Mouse (Mus musculus): ENCODE results near the gene Artn. TPM values are rescaled to one million over a fixed set of nuclear protein-coding genes. Genes with fewer than 3 reads are reported as not detected.

Gene Artn
- polyA plus RNA-seq (2016; fragmentation: Nextera tagmentation; extraction: Ambion mirVana) = 1.7 and 2.3 TPM in 2 replicates

DNA sequence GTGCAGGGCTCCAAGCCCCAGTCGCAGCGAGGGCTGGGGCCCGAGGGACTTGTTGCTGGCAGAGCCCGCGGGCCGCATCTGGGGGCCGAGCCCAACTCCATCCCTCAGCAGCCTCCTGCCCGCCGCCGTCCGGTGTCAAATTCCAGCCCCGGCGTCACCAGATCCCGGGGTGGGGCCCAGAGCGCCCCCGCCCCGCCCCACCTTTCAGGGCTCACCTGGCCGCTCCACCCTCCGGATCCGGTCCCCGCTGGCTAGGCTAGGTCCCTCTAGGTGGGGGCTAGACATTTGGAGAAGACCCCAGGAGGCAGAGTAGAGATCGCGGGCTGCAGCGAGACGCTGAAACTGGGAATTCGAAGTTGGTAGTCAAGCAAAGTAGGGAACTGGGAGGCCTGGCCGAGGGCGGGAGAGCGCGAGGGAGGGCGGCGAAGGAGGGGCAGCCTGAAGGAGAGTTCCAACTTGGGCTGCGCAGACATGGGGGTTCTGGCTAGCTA is at the start of gene Artn:
Gene Artn, minus strand, starts transcription at position 373 of the 491 bp plus-strand sequence.
- H3K9me3 ChIP-seq (replicated peaks) = 0 out of 2 replicates have a peak, but pooled peaks cover 3% of the 10 kb centered on the region
- H3K27ac ChIP-seq = no peak within 1 kb of the TSS
- peaks cover 27% of the 10 kb centered on the region for H3K4me1 ChIP-seq
- H3K9ac ChIP-seq = peak within 1 kb of the TSS; percentile 45; the same call in 1 of the 2 replicates
- peak within 1 kb of the TSS; percentile 54 for H3K4me2 ChIP-seq (replicated peaks)
- peaks cover 6% of the 10 kb centered on the region for H3K36me3 ChIP-seq
- under 1% methylated on average over 33 of the region's 33 CpGs for WGBS
- H3K27me3 ChIP-seq = peaks cover 63% of the 10 kb centered on the region
- ATAC-seq (ENCODE audit: low FRiP score) = no peak
- H3K4me3 ChIP-seq = peak within 1 kb of the TSS; percentile 29

DNA sequence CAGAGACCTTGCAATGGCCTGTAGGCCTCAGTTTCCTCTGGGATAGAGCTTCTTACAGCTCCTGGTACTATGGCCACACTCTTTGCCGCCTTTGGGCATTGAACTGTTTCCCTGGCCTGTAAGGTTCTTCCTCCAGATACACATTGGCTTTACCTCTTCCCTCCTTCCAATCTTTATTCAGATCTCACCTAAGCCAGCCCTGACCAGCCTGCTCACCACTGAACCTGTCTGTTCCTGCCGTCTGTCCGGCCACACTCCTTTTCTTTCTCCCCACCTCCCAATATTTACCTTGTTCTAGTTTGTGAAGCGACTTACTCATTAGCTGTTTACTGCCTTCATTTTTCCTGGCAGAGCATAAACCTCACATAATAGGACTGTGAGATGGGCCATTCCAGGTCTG is 49.6 kb upstream of the Artn start:
- Histone ChIP-seq H3K36me3 (no peaks in the 10 kb centered on the region), H3K27me3 (no peaks in the 10 kb centered on the region), H3K9ac (no peak overlapping the region), H3K27ac (no peak overlapping the region), H3K9me3 (replicated peaks) (no peaks in the 10 kb centered on the region), H3K4me3 (no peak overlapping the region), H3K4me1 (peaks cover 6% of the 10 kb centered on the region; the same call in 1 of the 2 replicates), H3K4me2 (replicated peaks) (no peak overlapping the region)
- 94% methylated on average over 4 of the region's 4 CpGs for whole genome bisulfite sequencing
- ATAC-seq (ENCODE audit: low FRiP score) = no peak

DNA sequence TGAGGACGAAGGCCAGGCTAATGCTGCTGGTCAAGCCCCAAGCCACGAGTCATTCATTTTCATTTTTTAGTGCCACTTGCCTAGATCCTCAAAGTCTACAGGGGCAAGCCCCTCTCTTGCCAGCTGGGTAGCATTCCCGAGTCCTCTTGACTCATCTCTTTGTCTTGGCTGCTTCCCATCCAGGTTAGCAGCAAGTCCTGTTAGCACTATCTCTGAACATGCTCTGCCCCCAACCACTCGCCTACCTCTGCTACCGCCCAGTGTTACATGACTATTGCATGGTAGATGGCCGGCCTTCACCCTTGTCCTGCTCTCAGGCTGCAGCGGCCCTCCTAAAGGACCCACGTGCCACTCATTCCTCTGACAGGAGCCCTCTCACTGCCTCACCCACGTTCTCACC is 48.7 kb upstream of the Artn start:
- Histone ChIP-seq H3K27ac (no peak overlapping the region), H3K4me1 (peaks cover 6% of the 10 kb centered on the region; the same call in 1 of the 2 replicates), H3K9me3 (replicated peaks) (no peaks in the 10 kb centered on the region), H3K27me3 (no peaks in the 10 kb centered on the region), H3K4me2 (replicated peaks) (no peak overlapping the region), H3K36me3 (no peaks in the 10 kb centered on the region), H3K4me3 (no peak overlapping the region), H3K9ac (no peak overlapping the region)
- no peak for ATAC-seq (ENCODE audit: low FRiP score)
- WGBS = 93% methylated on average over 9 of the region's 9 CpGs

DNA sequence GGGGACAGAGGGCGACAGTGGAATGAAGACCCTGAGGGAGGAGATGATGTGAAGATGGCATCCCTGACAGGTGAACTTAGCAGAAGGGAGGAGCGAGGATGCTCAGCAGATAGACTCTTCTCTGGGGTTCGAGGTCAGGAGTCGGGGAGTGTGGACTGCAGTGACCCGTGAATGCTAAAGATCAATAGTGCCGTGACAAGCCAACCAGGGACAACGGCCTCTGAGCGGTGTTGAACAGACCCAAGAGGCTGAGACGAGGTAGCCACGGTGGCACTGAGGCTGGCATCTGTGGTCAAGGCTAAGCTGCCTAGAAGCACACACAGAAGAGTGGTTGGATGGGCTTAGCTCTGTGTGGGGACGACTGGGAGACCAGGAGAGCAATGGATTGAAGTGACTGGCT is 48.3 kb upstream of the Artn start:
- 80% methylated on average over 11 of the region's 11 CpGs for WGBS

DNA sequence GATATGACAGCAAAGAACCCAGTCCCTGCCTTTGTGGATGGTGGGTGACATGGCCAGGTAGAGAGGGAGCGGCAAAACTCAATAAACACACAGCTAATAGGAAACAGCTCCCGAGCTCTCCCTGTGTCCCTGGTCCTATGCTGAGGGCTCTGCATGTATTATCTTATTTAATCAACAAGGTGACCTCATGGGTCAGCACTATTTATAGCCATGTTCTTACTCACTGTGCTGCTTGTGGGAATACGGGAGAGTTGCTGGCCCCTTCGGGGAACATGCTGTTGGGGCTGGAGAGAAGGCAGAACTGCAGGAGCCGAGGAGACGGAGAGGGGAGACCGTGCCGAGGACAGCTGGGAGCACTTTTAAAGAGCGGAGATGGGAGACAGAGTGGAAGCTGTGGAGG is 47.8 kb upstream of the Artn start:
- H3K4me1 ChIP-seq = no peaks in the 10 kb centered on the region; the same call in 1 of the 2 replicates
- H3K27me3 ChIP-seq = no peaks in the 10 kb centered on the region
- WGBS = 76% methylated on average over 9 of the region's 9 CpGs
- no peaks in the 10 kb centered on the region for H3K36me3 ChIP-seq
- no peak overlapping the region for H3K9ac ChIP-seq
- no peaks in the 10 kb centered on the region for H3K9me3 ChIP-seq (replicated peaks)
- H3K4me2 ChIP-seq (replicated peaks) = no peak overlapping the region
- ATAC-seq (ENCODE audit: low FRiP score) = no peak
- no peak overlapping the region for H3K27ac ChIP-seq
- H3K4me3 ChIP-seq = no peak overlapping the region

More for the DNA sequence above, 48.3 kb upstream of the Artn start:
- no peak for ATAC-seq (ENCODE audit: low FRiP score)
- Histone ChIP-seq H3K4me3 (no peak overlapping the region), H3K9me3 (replicated peaks) (no peaks in the 10 kb centered on the region), H3K9ac (no peak overlapping the region), H3K4me1 (peaks cover 4% of the 10 kb centered on the region), H3K27ac (no peak overlapping the region), H3K27me3 (no peaks in the 10 kb centered on the region), H3K4me2 (replicated peaks) (no peak overlapping the region), H3K36me3 (no peaks in the 10 kb centered on the region)

DNA sequence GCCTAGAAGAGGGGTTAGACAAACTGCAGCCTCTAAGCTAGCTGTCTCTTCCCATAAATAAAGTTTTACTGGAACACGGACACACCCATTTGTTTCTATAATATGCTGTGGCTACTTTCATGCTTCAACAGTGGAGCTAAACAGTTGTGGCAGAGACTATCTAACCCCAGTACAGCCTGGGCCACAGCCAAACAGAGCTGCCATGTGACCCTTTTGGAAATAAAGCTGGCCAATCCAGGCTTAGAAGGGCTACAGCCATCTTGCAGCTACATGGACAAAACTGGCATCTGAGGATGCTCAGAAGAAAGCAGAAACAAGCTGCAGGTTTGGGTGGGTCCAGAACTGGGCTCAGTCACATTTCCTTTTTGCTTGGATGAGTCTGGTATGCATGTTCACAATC is 46.3 kb upstream of the Artn start:
- no peak overlapping the region for H3K27ac ChIP-seq
- WGBS = 88% methylated on average over 1 of the region's 1 CpGs
- ATAC-seq (ENCODE audit: low FRiP score) = no peak

DNA sequence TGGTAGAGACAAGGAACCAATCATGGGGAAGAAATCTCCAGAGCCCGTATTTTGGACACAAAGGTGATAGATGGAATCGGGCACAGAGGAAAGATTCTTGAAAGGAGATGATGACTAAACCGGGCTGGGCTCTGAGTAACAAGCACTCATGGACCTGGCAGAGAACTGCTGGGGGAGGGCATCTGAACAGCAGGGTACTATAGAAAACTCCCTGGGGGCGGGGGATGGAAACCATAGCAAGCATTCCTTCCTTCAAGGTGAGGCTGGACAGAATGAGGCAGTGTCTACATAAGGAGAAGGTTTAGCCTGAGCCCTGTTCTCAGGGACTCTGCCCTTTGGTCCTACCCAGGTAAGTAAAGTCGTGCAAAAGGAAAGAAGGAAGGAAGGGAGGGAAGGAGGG is 45.2 kb upstream of the Artn start:
- WGBS = 74% methylated on average over 5 of the region's 5 CpGs
- H3K9ac ChIP-seq = no peak overlapping the region
- ATAC-seq (ENCODE audit: low FRiP score) = no peak

More for the DNA sequence above, 46.3 kb upstream of the Artn start:
- Histone ChIP-seq H3K4me1 (no peaks in the 10 kb centered on the region; the same call in 1 of the 2 replicates), H3K27me3 (no peaks in the 10 kb centered on the region), H3K9ac (no peak overlapping the region), H3K4me2 (replicated peaks) (no peak overlapping the region), H3K9me3 (replicated peaks) (no peaks in the 10 kb centered on the region), H3K4me3 (no peak overlapping the region), H3K36me3 (no peaks in the 10 kb centered on the region)

DNA sequence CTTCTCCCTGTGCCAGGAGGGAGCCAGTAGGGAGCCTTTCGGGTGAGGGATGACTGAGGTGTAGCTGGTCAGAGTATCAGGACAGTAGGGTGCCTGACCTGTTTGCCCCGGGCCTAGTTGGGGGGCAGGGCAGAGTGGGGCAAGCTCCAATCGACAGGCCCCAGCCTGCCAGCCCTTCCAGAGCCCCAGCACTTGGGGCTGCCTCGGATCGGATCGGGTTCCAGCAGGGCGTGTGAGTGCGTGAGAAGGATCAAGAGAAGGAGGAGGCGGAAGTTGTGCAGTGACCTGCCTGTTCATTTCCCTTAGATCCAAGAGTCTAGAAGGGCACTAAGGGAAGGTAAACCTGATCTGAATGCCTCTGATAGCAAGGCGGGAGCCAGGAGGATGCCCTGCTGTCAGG is 43.4 kb upstream of the Artn start:
- WGBS = 57% methylated on average over 10 of the region's 10 CpGs
- no peaks in the 10 kb centered on the region; the same call in 1 of the 2 replicates for H3K4me1 ChIP-seq
- no peak for ATAC-seq (ENCODE audit: low FRiP score)

More for the DNA sequence above, 45.2 kb upstream of the Artn start:
- no peaks in the 10 kb centered on the region for H3K36me3 ChIP-seq
- no peak overlapping the region for H3K4me2 ChIP-seq (replicated peaks)
- no peak overlapping the region for H3K27ac ChIP-seq
- no peaks in the 10 kb centered on the region for H3K27me3 ChIP-seq
- H3K4me3 ChIP-seq = no peak overlapping the region
- no peaks in the 10 kb centered on the region; the same call in 1 of the 2 replicates for H3K4me1 ChIP-seq
- H3K9me3 ChIP-seq (replicated peaks) = no peaks in the 10 kb centered on the region

DNA sequence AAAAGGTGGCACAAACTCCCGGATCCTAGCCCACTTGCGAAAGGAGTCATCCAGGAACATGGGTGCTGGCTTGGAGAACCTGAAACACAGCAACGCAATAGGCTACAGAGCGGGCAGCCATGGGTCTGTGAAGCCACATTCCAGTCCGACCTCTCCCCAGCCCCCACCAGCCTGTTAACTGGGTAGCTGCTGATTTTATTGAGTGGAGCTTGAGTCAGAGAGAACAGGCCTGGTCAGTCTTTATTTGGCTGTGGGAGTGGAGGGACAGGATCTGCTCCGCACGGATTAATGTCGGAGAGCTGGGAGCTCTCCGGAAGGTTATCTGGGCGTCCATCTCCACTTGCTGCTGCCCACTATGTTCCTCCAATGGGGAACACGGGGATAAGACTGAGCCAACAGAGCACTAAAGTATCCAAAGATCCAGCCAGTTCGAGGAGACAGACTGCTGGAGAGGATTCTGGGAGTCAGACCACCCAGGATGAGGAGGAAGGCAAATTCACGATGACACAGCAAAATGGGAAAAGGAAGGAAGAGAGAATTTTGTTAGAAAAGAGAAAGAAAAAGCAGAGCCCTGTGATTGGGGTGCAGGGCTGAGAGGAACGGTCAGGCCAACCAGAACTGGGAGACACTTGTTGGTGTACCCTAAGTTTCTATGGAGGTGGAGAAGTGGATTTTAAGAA is 34.9 kb upstream of the Artn start:
- Histone ChIP-seq H3K4me1 (no peaks in the 10 kb centered on the region), H3K27me3 (no peaks in the 10 kb centered on the region), H3K27ac (no peak overlapping the region), H3K4me2 (replicated peaks) (no peak overlapping the region), H3K36me3 (0 out of 2 replicates have a peak, but pooled peaks cover 2% of the 10 kb centered on the region), H3K4me3 (no peak overlapping the region), H3K9me3 (replicated peaks) (no peaks in the 10 kb centered on the region), H3K9ac (no peak overlapping the region)
- WGBS = 87% methylated on average over 14 of the region's 14 CpGs
- no peak for ATAC-seq (ENCODE audit: low FRiP score)

More for the DNA sequence above, 43.4 kb upstream of the Artn start:
- no peak overlapping the region for H3K27ac ChIP-seq
- no peaks in the 10 kb centered on the region for H3K36me3 ChIP-seq
- no peaks in the 10 kb centered on the region for H3K9me3 ChIP-seq (replicated peaks)
- H3K9ac ChIP-seq = no peak overlapping the region
- no peaks in the 10 kb centered on the region for H3K27me3 ChIP-seq
- no peak overlapping the region for H3K4me2 ChIP-seq (replicated peaks)
- no peak overlapping the region for H3K4me3 ChIP-seq

DNA sequence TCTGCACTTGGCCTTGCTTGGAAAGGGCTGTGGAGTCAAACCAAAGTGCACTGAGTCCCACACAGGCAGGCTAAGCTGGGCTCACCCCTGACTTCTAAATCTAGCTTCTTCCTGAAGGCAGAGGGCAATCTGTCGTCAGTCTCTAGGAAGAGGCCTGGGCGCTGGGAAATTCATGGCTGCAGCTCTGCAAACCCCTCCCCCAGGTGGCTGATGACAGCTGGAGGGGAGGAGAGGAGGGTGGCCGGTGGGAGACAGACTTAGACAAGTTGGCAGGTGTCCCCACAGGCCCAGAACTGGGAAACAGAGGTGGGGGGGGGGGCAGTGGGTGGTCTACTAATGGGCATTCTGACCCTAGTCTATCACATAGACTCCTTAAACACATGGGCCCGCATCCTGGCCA is 27.9 kb upstream of the Artn start:
- H3K36me3 ChIP-seq = peaks cover 15% of the 10 kb centered on the region
- H3K4me3 ChIP-seq = no peak overlapping the region
- no peak for ATAC-seq (ENCODE audit: low FRiP score)
- H3K27me3 ChIP-seq = no peaks in the 10 kb centered on the region
- no peak overlapping the region for H3K4me2 ChIP-seq (replicated peaks)
- H3K9me3 ChIP-seq (replicated peaks) = no peaks in the 10 kb centered on the region
- peaks cover 9% of the 10 kb centered on the region; the same call in 1 of the 2 replicates for H3K4me1 ChIP-seq
- no peak overlapping the region for H3K27ac ChIP-seq
- H3K9ac ChIP-seq = no peak overlapping the region
- WGBS = 54% methylated on average over 4 of the region's 4 CpGs

DNA sequence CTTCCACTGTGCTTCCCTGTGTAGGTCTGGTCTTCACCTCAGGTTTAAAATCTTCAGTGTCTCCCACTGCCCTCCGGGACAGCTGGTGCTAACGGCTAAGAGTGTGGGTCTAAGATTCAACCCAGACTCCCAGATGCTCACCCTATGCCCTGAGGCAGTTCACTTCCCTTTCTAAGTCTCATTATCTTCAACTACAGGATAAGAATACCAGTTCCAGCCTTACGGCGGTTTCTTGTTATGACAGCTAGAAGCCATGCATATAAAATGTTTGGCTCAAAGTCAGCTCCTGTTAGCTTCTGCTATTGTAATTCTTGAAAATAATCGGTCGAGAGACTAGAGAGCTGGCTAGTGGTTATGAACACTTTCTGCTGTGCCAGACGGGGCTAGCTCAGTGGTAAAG is 17.9 kb upstream of the Artn start:
- 88% methylated on average over 7 of the region's 7 CpGs for WGBS
- peaks cover 9% of the 10 kb centered on the region for H3K4me1 ChIP-seq
- H3K27ac ChIP-seq = no peak overlapping the region
- no peak for ATAC-seq (ENCODE audit: low FRiP score)
- H3K9me3 ChIP-seq (replicated peaks) = peaks cover 3% of the 10 kb centered on the region; the same call in 1 of the 2 replicates
- H3K27me3 ChIP-seq = no peaks in the 10 kb centered on the region
- H3K9ac ChIP-seq = no peak overlapping the region
- no peak overlapping the region for H3K4me3 ChIP-seq
- no peak overlapping the region for H3K4me2 ChIP-seq (replicated peaks)
- H3K36me3 ChIP-seq = peaks cover 11% of the 10 kb centered on the region

DNA sequence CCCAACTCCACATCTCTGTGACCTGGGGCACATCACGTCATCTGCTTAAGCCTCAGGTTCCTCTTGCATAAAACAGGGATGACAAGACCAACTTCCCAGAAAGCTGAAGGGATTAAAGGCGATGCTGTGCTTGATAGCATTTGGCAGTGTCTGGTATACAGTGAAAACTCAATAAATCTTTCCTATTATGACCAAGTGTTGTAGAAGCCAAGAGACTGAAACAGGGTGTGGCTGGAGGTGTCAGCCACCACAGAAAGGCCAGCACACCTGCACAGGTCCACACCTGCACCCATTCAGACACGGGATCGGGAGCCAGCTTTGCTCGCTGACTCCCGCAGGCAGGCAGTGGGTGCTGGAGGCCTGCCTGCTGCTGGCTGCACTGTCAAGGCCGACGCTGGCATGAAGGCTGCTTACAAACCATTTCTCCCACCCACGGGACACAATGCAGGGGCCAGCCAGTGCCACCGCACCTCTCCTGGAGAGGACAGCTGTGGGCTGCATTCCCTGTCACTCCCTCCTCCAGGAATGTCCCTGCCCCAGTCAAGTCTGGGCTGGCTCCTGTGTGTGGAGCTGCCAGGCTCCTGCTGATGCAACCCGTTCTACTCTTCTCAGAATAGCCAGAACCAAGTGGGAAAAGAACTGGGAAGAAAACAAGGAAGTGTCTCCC is 17.2 kb upstream of the Artn start:
- Histone ChIP-seq H3K27me3 (no peaks in the 10 kb centered on the region), H3K36me3 (peaks cover 4% of the 10 kb centered on the region), H3K4me3 (no peak overlapping the region), H3K9me3 (replicated peaks) (no peaks in the 10 kb centered on the region), H3K27ac (peak overlapping the region; percentile 17; the same call in 1 of the 2 replicates), H3K9ac (no peak overlapping the region), H3K4me1 (peaks cover 9% of the 10 kb centered on the region), H3K4me2 (replicated peaks) (no peak overlapping the region)
- ATAC-seq (ENCODE audit: low FRiP score) = no peak
- 84% methylated on average over 11 of the region's 11 CpGs for WGBS
